Mouse (Mus musculus): Measurements from ENCODE around the gene Celsr2.

Gene Celsr2

GRCm38 (mm10) chr3:108414857-108415830, at the start of gene Celsr2:
Celsr2 (minus strand) TSS chr3:108415552.
- DNase-seq = peak; percentile 58 to 65

GRCm38 (mm10) chr3:108458866-108459265, 43.5 kb upstream of the Celsr2 start:
- DNase-seq = peak in 1 of 2 experiments; percentile 35

- no peak for DNase-seq
Observed at GRCm38 (mm10) chr3:108458380-108458779, 43.0 kb upstream of the Celsr2 start.

GRCm38 (mm10) chr3:108454172-108454571, 38.8 kb upstream of the Celsr2 start:
- no peak for DNase-seq

GRCm38 (mm10) chr3:108451969-108452368, 36.6 kb upstream of the Celsr2 start:
- no peak for DNase-seq

GRCm38 (mm10) chr3:108445366-108445705, 30.0 kb upstream of the Celsr2 start:
- no peak for DNase-seq

- peak; percentile 95 to 96 for DNase-seq
Observed at GRCm38 (mm10) chr3:108444698-108445365, 29.5 kb upstream of the Celsr2 start, which contains the start of gene Sars. Sars (minus strand) TSS chr3:108445209.

- peak; percentile 29 to 32 for DNase-seq
Observed at GRCm38 (mm10) chr3:108444029-108444428, 28.7 kb upstream of the Celsr2 start.

GRCm38 (mm10) chr3:108436380-108436714, 21.0 kb upstream of the Celsr2 start:
- no peak for DNase-seq

GRCm38 (mm10) chr3:108435701-108436379, 20.5 kb upstream of the Celsr2 start:
- DNase-seq = no peak

- DNase-seq = no peak
Observed at GRCm38 (mm10) chr3:108433881-108434495, 18.6 kb upstream of the Celsr2 start.

- no peak for DNase-seq
Observed at GRCm38 (mm10) chr3:108433188-108433880, 18.0 kb upstream of the Celsr2 start.

GRCm38 (mm10) chr3:108432542-108433187, 17.3 kb upstream of the Celsr2 start:
- no peak for DNase-seq

- no peak for DNase-seq
Observed at GRCm38 (mm10) chr3:108425624-108426018, 10.3 kb upstream of the Celsr2 start.

GRCm38 (mm10) chr3:108424944-108425623, 9.7 kb upstream of the Celsr2 start:
- peak; percentile 21 to 28 for DNase-seq

GRCm38 (mm10) chr3:108423844-108424801, 8.8 kb upstream of the Celsr2 start:
- DNase-seq = peak; percentile 73 to 81

GRCm38 (mm10) chr3:108423006-108423405, 7.7 kb upstream of the Celsr2 start:
- DNase-seq = peak in 1 of 2 experiments; percentile 20

GRCm38 (mm10) chr3:108415831-108416223, 475 bp upstream of the Celsr2 start:
- peak; percentile 90 to 93 for DNase-seq

- peak in 1 of 2 experiments; percentile 12 for DNase-seq
Observed at GRCm38 (mm10) chr3:108413634-108414360, 1.6 kb downstream of the Celsr2 start.

All from cerebellum, postnatal 14 days (tissue).